In the genomic region with DNA sequence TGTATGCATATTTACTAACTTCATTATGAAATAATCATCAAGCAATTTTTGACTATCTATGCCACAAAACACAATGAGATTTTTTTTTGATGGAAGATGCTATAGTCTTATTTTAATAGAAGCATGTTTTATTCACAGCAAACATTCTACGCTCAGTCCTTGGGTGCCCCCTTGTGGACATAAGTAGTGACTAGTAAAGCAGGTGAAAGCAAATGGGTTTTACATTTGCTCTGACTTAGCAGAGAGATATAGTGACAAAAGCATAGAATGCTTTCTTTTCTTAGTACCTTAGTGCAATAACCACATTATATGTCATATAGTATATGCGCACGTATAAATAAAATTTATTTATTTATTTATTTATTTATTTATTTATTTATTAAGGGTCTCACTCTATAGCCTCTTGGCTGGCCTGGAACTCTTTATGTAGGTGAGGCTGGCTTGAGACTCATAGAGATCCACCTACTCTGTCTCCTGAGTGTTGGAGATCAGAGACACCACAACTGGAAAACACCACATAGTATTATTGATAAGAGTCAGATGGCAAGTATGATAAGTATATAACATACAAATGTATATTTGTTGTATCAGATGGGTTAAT, we compare ENCODE assay signal across 9 mouse cellular contexts.
DNase-seq lines count a peak whose midpoint lies in the region; ATAC-seq and TF ChIP-seq lines count a peak whose summit lies in the region.
"Had no signal": no experiment of that assay in that cellular context is flagged by ENCODE, and none has a peak within 500 bp of the region (broad histone marks: within the 10 kb centered on the region; RNA-seq: fewer than 3 reads in every experiment).

No protein-coding gene starts in this region.

- H3K9me3 ChIP-seq in CH12.LX (replicated peaks; ENCODE audit: low read length): peaks cover 15% of the 10 kb centered on the region
- no peaks in the 10 kb centered on the region for H3K9me3 ChIP-seq in embryonic facial prominence, embryonic 11.5 days (replicated peaks; ENCODE audit: control insufficient read depth, low read length)
- H3K9me3 ChIP-seq: heart, embryonic 13.5 days had no signal

- TF ChIP-seq CTCF in CH12.LX (conservative IDR thresholded peaks at IDR 0.05 in 1 of 2, IDR thresholded peaks at IDR 0.05 in 1 of 2; ENCODE audit: low read depth in 2 of 2, low read length in 2 of 2): peak; percentile 22 to 48; a peak in 2 of 4 replicates

- H3K9ac ChIP-seq in CH12.LX (ENCODE audit: insufficient read depth, low read depth): no peak overlapping the region
- H3K9ac ChIP-seq in embryonic facial prominence, embryonic 11.5 days (replicated peaks; ENCODE audit: low read length): no peak overlapping the region
- H3K9ac ChIP-seq: heart, embryonic 13.5 days had no signal

- dilution Hi-C loops in CH12.LX (cut with MboI; ENCODE audit: extremely low pct_ligation_motif_present, extremely low pct_unique_long_range_greater_than_20kb, low sequenced_read_pairs): no loop called here

- no peaks in the 10 kb centered on the region for H3K79me2 ChIP-seq in CH12.LX (replicated peaks; ENCODE audit: control insufficient read depth, extremely low read depth, insufficient read depth, poor library complexity, severe bottlenecking)

- TF ChIP-seq RAD21 in CH12.LX (IDR thresholded peaks at IDR 0.05; ENCODE audit: low read depth, low read length): peak; percentile 51

- TF ChIP-seq EP300 in CH12.LX (IDR thresholded peaks at IDR 0.05; ENCODE audit: low read length): no peak

- 26% methylated on average over 3 of the region's 3 CpGs for WGBS in embryonic facial prominence, embryonic 11.5 days

- H3K4me2 ChIP-seq in CH12.LX (ENCODE audit: insufficient read depth, low read depth, poor library complexity, severe bottlenecking): no peak overlapping the region
- H3K4me2 ChIP-seq in embryonic facial prominence, embryonic 11.5 days (ENCODE audit: low read depth, low read length): no peak overlapping the region
- H3K4me2 ChIP-seq: heart, embryonic 13.5 days had no signal

- ATAC-seq in embryonic facial prominence, embryonic 11.5 days (replicated peaks; ENCODE audit: insufficient number of reproducible peaks, low FRiP score, low TSS enrichment, low read depth): peak; percentile 59; the same call in 1 of the 2 replicates
- peak; percentile 73 to 80; a peak in 2 of 4 replicates for ATAC-seq in hematopoietic stem cell, adult 5-6 weeks (replicated peaks in 1 of 2; ENCODE audit: insufficient read depth in 1 of 2, low FRiP score in 2 of 2, low TSS enrichment in 1 of 2, low read depth in 1 of 2, poor library complexity in 2 of 2, severe bottlenecking in 2 of 2)
- no peak for ATAC-seq in activated CD4-positive, CD25-positive, alpha-beta regulatory T cell, adult 4 months

- H3K36me3 ChIP-seq in CH12.LX (replicated peaks in 1 of 2; ENCODE audit: control insufficient read depth in 1 of 2, insufficient read depth in 1 of 2, low read length in 1 of 2): no peaks in the 10 kb centered on the region
- H3K36me3 ChIP-seq in embryonic facial prominence, embryonic 11.5 days (replicated peaks; ENCODE audit: control insufficient read depth, insufficient read depth, low read depth, low read length): no peaks in the 10 kb centered on the region
- H3K36me3 ChIP-seq: heart, embryonic 13.5 days had no signal

- TF ChIP-seq POLR2A in CH12.LX (IDR thresholded peaks at IDR 0.05; ENCODE audit: low read depth, low read length): no peak

- no peak overlapping the region for H3K27ac ChIP-seq in CH12.LX (ENCODE audit: insufficient read depth, low read depth)
- no peak overlapping the region for H3K27ac ChIP-seq in embryonic facial prominence, embryonic 11.5 days (replicated peaks; ENCODE audit: low read depth, low read length)
- H3K27ac ChIP-seq: heart, embryonic 13.5 days had no signal

- DNase-seq in CH12.LX (ENCODE audit: extremely low read depth): peak; percentile 28
- peak; percentile 66 for DNase-seq in adrenal gland, adult 2 months
- DNase-seq in embryonic facial prominence, embryonic 11.5 days (ENCODE audit: low spot score): peak; percentile 86
- peak; percentile 83 for DNase-seq in layer of hippocampus, adult 11-12 months (ENCODE audit: low spot score)
- peak; percentile 7 to 49 for DNase-seq in lung, adult 18-20 months
- DNase-seq in retina, embryonic 14.5 days (ENCODE audit: low spot score): peak; percentile 87

- no peak overlapping the region for H3K4me3 ChIP-seq in CH12.LX (replicated peaks in 1 of 3; ENCODE audit: low read depth in 2 of 3, low read length in 2 of 3, poor library complexity in 1 of 3)
- H3K4me3 ChIP-seq in embryonic facial prominence, embryonic 11.5 days (ENCODE audit: low read depth, low read length): no peak overlapping the region
- H3K4me3 ChIP-seq: heart, embryonic 13.5 days had no signal

- in situ Hi-C loops in CH12.LX (cut with MboI; ENCODE audit: low pct_ligation_motif_present, low pct_unique_long_range_greater_than_20kb, low sequenced_read_pairs): no loop called here

- H3K27me3 ChIP-seq in CH12.LX (replicated peaks): no peaks in the 10 kb centered on the region
- H3K27me3 ChIP-seq in embryonic facial prominence, embryonic 11.5 days (ENCODE audit: control insufficient read depth, insufficient read depth, low read length): no peaks in the 10 kb centered on the region
- H3K27me3 ChIP-seq: heart, embryonic 13.5 days had no signal

- no peaks in the 10 kb centered on the region for H3K4me1 ChIP-seq in CH12.LX (ENCODE audit: control insufficient read depth in 1 of 2, insufficient read depth in 2 of 2)
- no peaks in the 10 kb centered on the region for H3K4me1 ChIP-seq in embryonic facial prominence, embryonic 11.5 days (ENCODE audit: control insufficient read depth, insufficient read depth, low read length)
- H3K4me1 ChIP-seq: heart, embryonic 13.5 days had no signal

TF ChIP-seq in CH12.LX, 34 proteins besides CTCF, POLR2A, EP300 and RAD21:
- no peak for TF ChIP-seq MAFK (IDR thresholded peaks at IDR 0.05; ENCODE audit: insufficient replicate concordance, low read length)
- peak; percentile 30 for TF ChIP-seq SMC3 (IDR thresholded peaks at IDR 0.05; ENCODE audit: low read depth, low read length)
TF ChIP-seq in CH12.LX: peak in this region for 1.

Comparison
In these comparisons a context has a peak if more than half of its experiments do, and no peak if none do; other contexts are left out.
1. DNase-seq: peak in every context shown above with its lines; median percentile 87 in retina, embryonic 14.5 days; 86 in embryonic facial prominence, embryonic 11.5 days; 83 in layer of hippocampus, adult 11-12 months; 66 in adrenal gland, adult 2 months; 28 in CH12.LX; 28 in lung, adult 18-20 months.